Mouse (Mus musculus): Measurements from ENCODE around the gene Tubb2b.
A peak's percentile ranks its signal among the peaks of the same experiment; 100 is the strongest.

Tubb2b gene

DNA sequence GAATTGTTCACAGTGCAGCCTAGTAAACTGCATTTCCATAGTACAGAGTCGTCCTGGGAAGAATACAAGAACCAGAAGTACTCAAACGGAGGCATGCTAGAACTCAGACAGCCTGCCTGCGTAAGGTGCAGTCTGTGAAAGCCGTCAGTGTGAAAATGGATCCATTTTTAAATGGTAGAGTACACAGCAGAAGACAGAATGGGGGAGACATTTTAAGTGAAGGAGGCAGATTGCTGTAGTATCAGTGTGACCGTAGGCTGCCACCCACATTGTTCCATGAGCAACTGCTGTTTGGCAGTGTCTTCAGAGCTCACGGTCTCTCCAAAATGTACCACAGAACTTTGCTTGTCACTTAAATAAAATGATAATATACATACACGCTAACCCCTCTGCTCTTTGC lies 4.0 kb upstream of the Tubb2b start:
- no peak for DNase-seq

DNA sequence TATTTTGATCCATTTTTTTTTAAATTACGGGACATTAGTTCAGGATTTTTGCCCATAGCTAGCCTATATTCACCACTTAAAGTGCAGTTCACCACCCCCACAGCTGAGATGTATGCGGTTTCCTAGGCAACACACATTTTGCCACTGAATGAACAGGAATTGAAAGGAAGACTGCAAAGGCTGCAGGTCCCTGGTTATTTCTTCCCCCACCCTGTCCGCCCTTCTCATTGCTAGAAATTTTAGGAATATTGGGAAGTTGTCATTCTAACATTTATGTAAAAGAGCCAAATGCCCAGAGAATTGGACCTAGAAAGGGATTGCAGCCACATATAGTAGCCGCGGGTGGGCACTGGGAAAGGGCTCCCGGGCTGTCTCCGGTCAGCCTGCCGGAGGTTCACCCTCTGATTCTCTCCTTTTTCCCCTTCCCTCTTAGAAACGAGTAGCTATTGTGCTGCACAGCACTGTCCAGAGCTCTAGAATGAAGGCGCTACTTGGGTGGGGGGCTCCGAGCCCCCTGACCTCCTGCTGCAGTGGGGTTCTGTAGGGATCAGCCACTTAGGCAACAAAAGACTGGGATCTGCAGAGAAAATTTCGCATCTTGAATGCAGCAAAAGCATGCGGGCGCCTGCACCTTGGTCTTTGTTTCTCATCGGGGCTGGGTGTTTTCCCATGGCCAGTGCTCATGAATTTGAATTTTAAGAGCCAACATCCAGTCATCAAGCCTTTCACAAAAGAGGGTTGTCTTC lies 3.2 kb upstream of the Tubb2b start:
- DNase-seq = peak in 1 of 2 experiments; percentile 31

DNA sequence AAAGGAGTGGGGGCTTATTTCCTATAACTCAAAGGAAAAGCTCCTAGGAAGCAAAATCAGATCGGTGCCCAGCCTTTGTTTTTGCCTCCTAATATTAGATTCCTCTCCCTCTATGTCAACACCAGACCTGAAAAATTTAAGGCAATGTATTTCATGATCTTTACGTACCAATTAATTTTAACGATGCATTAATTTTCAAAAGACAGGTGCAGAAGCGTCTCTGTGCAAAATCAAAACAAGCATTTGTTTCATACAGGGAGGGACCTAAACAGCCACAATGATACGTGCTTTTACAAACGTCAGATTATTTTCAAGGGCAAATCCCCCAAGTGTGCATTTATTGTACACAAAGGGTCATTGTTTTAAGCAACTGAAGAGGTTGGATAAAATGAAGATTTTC lies 2.6 kb upstream of the Tubb2b start:
- DNase-seq = no peak

DNA sequence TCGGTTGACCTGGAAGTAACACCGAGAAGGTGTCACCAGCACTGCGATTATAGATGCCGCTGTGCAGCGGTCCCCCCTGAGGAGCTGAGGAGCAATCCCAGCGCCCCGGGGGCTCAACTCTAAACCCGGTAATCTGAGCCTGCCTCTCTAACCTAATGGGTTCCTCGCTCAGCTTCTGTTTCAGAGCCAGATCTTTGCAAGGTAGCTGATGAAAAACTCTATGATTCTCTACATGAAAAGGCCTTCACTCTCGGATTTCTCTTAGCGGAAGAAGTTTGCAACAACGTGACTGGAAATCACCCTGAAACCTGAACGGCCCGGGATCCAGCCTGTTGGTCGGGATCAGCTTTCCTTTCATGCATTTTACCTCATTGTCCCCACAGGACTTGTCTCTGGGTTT lies 2.0 kb upstream of the Tubb2b start:
- DNase-seq = no peak

DNA sequence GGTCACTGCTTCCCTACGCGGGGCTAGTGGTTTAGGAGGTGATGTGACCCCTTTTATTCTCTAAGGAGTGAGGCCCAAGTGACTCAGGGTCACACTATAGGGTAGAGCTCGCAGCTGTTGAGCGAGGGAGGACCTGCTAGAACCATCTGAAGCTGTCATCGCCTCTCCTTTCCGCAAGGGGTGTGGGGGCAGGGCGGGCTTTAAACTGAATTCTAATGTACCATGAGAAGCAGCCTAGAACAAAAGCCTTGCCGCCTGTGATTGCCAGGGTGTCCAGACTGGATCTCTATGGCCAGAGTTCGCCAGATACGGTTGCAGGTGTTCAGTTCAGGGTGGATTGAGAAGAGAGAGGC lies 1.4 kb upstream of the Tubb2b start:
- peak; percentile 43 to 58 for DNase-seq

DNA sequence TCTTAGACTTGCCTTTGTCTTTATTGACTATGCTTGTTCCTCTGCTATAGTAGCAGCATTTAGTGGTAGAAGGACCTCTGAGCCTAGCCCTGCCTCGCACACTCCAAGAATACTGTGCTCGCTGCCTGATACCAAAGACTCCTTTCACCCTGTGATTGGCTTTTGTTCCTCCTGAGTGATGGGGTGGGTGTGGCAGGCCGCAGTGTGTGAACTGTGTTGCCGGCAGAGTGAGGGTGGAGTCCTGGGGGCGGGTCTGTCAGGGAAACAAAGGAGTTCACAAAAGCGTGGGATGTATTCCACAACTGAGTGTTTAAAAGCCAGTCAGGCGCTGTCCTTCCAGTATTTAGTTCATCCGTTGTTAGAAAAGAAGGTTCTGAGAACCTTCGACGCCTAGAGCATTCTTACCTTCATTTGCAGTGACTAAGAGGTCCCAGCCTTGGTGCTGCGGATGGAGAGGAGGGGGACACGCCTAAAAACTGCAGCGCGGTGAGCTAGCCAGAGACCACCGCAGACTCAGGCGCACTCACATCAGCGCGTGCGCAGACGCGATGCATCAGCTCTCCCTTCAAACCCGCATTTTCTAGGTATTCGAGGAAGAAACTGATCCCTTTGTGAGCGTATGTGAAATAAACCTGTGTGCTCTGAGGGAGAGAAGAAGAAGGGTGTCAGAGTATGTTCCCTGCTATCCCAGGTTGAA lies 893 bp upstream of the Tubb2b start:
- DNase-seq = peak in 1 of 2 experiments; percentile 39

DNA sequence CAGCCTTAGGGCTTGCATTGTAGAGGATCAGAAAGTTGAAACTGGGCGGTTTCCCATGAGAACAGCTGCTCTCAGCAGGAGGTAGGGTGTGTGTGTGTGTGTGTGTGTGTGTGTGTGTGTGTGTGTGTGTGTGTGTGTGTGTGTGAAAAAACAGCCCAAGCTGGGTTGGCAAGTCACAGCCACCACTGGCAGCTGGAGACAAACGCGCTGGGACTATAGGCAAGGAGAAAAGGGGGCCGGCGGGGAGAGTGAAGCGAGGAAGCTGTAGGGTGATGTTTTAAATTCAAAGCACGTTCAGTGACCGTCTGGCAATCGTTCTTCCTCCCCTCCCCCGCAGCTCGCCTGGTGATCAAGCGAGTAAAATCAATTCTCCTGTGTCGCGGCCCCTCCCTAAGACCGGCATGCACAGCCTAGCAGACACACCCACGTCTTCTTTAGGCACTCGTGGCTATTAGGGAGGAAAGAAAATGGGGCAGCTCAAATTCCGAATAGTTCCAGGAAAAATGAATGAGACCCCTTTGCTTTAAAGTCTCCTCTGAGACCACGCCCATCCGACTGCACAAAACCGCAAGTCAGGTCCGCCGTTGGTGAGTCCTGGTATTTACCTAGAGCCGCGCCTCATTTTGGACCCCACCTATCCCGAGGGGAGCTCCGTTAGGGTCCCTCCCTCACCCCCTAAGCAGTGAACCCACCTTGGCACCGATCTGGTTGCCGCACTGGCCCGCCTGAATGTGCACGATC lies 611 bp downstream of the Tubb2b start:
- DNase-seq = peak in 1 of 2 experiments; percentile 41

DNA sequence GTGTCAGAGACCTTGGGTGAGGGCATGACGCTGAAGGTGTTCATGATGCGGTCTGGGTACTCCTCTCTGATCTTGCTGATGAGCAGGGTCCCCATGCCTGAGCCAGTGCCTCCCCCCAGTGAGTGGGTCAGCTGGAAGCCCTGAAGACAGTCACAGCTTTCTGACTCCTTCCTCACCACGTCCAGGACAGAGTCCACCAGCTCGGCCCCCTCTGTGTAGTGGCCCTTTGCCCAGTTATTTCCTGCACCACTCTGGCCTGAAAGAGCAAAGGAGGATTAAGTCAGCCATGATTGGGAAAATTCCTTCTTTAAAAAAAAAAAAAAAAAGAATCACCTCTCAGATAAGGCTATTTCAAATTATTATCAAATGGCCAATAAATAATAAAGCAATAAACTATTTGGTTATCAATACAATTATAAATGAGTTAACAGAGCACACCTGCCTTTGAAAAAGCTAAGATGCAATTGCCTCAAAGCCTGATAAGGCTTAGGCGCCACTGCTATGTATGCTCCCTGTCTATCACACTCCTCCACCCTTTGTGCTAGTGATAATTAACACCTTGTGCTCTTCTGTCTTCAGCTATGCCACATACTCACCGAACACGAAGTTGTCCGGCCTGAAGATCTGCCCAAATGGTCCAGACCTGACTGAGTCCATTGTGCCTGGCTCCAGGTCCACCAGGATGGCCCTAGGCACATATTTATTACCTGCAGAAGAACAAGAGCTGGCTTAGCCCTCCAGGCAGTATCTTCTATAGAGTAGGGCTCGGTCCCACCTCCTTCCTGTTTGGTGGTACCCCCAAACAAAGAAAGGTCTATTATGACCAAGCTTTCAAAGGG lies 1.8 kb downstream of the Tubb2b start:
- DNase-seq = no peak

DNA sequence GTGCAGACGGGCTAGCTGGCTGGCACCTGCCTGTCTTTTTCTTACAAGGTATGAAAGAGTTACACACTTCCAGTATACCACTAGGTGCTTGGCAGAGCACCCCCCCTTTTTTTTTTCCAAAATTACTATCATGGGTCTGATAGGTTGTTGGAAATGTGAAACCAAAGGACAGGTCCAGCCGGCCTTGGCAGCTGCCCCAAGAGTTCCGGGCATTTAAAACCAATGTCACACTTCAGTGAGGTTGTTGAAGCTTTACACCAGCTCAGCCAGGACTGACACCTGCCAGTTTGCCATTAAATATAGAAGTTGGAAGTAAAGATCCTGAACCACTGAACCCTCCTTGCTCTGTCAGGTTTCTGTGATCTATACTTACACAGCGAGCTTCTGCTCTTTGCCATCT lies 4.6 kb downstream of the Tubb2b start:
- DNase-seq = peak in 1 of 2 experiments; percentile 19

DNA sequence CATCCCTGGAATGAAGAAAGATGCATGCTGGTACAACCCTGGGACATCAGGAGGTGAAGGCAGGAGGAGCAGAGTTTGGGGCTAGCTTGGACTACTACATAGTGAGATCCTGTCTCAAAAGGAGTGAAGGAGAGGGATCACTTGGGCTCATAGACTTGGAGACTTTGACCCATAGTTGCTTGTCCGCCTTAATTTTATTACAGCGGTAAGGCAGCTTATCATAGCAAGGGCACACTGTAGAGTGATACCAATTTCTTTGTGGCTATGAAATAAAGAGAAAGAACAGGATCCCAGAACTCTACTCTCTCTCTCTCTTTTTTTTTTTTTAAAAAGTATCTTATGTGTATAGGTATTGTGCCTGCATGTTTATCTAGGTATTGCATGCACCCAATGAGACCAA lies 9.7 kb downstream of the Tubb2b start:
- no peak for DNase-seq

DNA sequence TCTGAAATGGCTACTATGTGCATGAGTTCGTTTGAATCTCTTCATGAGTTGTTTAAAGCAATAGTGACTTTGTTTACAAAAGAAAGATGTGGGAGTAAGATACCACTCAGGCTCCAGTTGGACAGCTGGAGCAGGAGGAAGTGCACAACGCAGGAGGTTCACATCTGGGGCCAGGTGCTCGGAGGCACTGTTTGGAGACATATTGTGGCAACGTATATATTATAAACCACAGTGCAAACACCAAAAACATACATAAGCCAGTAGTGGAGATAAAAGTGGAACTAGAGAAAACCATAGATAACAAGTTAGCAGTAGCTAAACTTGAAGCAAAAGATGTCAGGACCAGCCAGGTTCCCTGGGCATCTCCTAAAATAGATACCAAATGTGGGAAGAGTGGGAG lies 10.9 kb downstream of the Tubb2b start:
- no peak for DNase-seq

DNA sequence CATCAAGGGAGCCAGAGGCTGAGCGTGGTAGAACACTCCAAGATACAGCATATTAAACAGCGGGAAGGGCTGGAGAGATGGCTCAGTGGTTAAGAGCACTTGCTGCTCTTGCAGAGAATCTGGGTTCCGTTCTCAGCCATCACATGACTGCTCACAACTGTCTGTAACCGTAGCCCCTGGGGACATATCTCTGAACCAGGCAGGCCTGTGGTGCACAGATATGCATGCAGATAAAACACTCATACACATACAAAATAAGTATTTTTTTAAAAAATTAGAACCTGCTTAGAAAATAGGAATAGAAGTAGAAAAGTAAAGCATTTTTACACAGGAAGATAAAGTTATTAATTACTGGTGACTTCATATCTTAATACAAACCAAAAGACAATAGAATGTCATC lies 11.4 kb downstream of the Tubb2b start:
- no peak for DNase-seq

DNA sequence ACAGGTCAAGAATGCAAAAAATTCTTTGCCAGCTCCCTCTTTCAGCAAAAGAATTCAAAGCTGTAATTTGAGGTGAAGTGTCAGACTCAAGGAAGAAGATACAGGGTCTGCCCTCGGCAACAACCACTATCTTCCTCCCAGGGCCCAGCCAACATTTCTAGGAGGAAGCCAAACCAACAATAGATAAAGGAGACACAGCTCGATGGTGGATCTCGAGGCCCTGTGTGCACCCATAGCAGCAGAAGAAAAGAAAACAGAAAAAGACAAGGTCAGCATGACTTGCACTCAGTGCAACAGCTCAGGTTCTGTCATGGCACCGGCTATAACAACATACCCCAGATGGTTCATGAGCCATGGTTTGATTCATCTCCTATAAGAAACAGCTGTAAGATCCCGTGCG lies 13.8 kb downstream of the Tubb2b start:
- DNase-seq = no peak

DNA sequence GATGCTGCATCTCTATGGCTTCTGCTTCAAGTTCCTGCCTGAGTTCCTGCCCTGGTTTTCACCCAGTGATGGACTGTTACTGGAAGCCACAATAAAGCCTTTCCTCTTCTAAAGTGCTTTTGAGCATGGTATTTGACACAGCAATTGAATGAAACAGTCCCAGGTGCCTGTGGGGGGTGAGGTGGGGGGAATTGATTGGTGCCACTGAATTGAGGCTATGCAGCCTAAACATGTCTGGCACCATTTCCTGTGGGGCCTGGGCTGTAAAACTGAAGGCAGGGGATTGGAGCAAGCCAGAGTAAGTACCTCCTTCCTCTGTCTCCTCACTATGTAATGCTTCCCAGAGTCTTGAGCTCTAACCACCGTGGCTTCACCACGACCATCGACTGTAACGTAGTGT lies 15.6 kb downstream of the Tubb2b start:
- no peak for DNase-seq

DNA sequence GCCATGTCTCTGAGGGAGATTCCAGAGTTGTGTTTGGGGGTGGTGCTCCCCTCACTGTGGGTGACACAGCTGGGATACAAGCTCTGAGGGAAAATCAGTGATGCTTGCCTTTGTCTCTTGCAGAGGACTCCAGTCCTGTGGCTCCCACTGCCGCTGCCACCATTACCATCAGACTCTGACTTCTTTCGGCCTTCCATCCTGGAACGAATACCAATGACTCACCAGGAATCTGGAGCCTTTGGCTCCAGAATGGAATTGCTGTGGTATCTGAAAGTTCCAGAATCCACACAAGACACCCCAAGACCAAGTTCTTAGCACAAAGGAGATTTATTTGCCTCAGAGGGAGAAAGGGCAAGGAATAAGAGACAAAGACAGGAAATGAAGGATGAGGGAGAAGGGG lies 17.2 kb downstream of the Tubb2b start:
- DNase-seq = no peak

DNA sequence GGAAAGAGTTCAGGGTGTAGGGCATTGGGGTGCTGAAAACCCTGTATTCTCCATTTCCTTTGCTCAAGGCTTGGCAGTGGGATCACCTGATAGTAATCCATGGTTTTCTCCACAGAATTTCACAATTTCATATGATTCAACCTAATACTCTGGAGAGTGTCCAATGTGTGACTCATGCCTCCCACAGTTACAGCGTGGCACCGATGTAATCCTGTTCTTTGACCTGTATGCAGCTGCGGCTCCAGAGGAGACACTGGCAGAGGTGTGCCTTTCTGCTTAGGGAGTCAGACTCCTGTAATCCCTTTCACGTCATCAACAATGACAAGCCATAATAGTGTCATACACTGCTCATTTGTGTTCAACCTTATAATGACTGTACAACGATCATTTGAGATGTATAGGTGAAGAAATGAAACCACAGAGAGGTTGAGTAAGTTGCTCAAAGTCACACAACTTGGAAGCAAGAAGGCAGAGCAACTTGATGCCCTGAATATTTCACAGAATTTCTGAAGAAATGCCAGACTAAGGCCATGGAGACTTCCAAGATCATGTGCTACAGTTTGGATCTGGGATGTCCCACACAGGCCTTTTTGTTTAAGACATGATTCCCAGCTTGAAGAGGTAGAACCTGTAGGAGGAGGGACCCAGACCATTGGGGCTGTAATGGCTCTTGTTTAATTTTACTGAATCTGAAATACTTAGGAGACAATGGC lies 17.7 kb downstream of the Tubb2b start:
- DNase-seq = no peak

DNA sequence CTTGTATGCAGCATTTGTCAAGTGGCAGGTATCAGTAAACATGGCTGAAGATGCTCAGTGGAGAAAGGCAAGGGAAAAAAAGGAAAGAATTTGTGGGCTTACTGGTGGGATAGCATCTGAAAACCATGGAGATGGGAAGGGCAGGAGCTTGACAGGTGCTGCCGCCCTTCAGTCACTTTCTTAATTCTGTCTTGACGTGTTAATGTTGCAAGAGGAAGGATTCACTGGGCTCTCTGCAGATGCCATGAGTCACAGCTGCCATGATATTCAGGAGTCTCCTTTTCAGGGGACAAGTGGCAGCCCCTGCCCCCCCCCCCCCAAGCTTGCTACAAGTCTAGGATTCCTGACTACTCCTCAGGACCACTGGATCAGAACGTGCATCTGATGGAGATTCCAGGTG lies 18.4 kb downstream of the Tubb2b start:
- no peak for DNase-seq

DNA sequence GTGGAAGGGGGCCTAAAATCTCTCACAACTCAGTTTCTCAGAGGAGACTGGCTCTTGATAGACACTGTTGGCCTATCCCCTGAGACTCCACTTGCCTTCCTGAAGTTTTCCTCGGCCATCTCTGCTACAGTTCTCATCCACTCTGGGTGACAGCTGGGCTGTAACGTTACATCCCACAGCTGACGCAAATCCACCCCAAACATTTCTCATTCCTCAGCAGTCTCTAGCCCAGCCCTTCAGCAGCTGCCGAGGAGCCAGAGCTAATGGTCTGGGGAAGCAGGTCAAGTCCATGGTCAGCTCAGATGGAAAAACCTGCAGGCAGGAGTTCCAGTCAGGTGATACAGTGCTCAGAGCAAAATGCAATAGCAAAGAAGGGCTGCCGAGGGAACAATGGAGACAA lies 19.2 kb downstream of the Tubb2b start:
- DNase-seq = no peak

DNA sequence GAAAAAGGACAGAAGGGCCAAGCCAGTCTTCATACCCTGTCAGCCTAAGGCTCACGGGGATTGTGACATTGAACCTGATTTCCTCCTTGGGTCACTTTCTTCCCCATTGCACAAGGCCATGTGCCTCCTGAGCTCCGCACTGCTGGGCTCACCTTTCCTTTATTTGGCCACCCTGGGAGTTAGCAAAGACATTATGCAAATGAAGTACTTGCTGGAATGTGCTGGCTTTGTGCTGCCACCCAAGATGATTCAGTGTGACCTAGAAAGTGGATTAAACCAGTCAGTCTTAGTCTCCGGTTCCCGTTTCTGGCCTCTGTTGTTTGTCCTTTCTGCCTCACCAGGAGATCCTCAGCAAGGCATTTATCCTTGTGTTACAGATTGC lies 20.6 kb downstream of the Tubb2b start:
- DNase-seq = no peak

DNA sequence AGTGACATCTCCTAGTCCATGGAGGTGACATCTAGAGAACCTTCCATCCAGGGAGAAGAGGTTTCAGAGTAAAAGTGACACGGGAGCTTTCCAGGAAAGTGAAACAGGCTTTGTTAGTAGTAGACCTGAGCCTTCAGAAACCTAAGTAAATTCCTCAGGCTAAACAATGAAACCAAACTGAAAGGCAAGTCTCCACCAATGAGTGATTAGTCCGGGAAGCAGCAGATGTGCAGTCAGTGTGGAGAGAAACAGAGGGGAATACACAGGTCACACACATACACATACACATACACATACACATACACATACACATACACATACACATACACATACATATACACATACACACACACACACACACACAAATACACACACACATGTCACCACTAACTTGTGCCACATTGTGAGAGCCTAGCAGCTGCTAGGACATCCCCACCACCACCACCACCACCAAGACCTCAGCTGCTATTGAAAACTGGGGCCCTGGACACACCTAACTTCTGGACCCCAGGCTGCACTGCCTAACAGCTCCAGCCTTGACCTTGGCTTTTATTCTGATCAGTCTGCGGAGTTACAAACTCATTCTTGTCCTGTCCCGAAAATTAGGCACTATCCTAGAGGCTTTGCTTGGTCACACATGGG lies 21.1 kb downstream of the Tubb2b start:
- DNase-seq = no peak

DNA sequence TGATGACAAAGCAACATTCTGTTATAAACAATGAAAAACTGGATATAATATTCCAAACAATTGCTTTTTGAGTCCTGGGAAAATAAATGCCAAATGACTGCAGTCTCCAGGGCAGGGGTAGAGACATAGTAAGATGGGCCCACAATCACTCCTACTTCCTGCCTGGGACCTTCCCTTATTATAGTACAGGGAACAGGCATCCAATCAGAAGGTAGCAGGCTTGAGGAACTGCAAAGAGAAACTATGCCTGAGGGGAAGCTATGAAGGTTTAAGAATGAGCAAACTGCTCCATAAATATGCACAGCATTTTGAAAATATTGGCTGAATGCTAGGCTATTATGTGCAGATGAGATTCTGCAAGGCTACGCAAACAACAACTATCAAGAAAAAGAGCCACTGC lies 23.3 kb downstream of the Tubb2b start:
- DNase-seq = no peak

DNA sequence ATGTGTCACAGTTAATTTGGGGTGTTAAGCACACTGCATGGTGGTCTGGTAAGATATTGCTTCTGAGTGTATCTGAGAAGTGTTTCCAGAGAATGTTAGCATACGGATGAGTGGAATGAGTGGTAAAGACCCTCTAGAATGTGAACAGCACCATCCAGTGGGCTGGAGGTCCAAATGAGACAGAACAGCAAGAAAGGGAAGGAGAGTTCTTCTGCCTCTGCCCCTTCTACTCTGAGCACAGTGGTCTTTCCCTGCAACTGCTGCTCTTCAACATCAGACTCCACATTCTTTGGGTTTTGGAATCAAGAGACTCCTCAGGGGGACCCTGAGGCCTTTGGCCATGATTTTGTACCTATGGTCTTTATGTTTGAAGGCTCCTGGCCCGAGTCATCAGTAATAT lies 24.0 kb downstream of the Tubb2b start:
- no peak for DNase-seq
